Mouse (Mus musculus): ENCODE data around the gene Pcolce2. TPM values are rescaled to one million over a fixed set of nuclear protein-coding genes. Genes with fewer than 3 reads are reported as not detected.

The Pcolce2 gene
- total RNA-seq, 1 experiment = 27.0 TPM

DNA sequence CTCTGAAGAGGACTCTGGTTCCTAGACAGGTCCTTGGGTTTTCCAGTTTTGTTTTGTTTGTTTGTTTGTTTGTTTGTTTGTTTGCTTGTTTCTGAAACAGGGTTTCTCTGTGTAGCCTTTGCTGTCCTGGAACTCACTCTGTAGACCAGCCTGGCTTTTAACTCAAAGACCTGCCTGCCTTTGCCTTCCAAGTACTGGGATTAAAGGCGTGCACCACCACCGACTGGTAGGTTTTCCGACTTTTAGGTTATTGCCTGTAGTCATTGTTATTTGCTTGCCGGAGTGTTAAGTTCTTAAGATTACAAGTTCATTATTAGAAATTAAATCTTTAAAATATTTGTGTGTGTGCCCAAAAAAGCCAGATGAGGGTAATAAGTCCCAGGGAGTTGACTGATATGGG, 1.0 kb upstream of the Pcolce2 start:
- in situ Hi-C loops (cut with MboI; ENCODE audit: low sequenced_read_pairs in 2 of 2, unreplicated experiment in 2 of 2) = no loop called here
- Histone ChIP-seq H3K27ac (ENCODE audit: insufficient read depth, low read depth, low read length, poor library complexity, severe bottlenecking) (no peak overlapping the region), H3K9me3 (ENCODE audit: control insufficient read depth, insufficient read depth, low read depth, low read length) (no peaks in the 10 kb centered on the region), H3K4me1 (ENCODE audit: control insufficient read depth in 2 of 2, insufficient read depth in 2 of 2, low read length in 2 of 2, poor library complexity in 1 of 2) (peaks cover 2 to 4% of the 10 kb centered on the region in 2 experiments; a peak in 2 of 4 replicates), H3K9ac (ENCODE audit: insufficient read depth, low read depth, low read length, poor library complexity, severe bottlenecking) (no peak overlapping the region), H3K36me3 (ENCODE audit: control insufficient read depth, insufficient read depth, low read length, poor library complexity, severe bottlenecking) (no peaks in the 10 kb centered on the region), H3K4me3 (ENCODE audit: insufficient read depth in 1 of 2, low read depth in 1 of 2, low read length in 2 of 2, poor library complexity in 1 of 2, severe bottlenecking in 1 of 2) (no peak overlapping the region)
- DNase-seq (ENCODE audit: low read depth, low spot score) = no peak
- no peak for TF ChIP-seq ZC3H11A (IDR thresholded peaks at IDR 0.05; ENCODE audit: borderline replicate concordance, low read depth, low read length)
- TF ChIP-seq MAFK (IDR thresholded peaks at IDR 0.05; ENCODE audit: insufficient read depth, low read depth, low read length) = no peak
- no peak for TF ChIP-seq ZNF384 (IDR thresholded peaks at IDR 0.05; ENCODE audit: low read depth, low read length)
- no peak for TF ChIP-seq CHD2 (IDR thresholded peaks at IDR 0.05; ENCODE audit: low read depth, low read length)
- no peak for TF ChIP-seq HCFC1 (IDR thresholded peaks at IDR 0.05; ENCODE audit: borderline replicate concordance, insufficient read depth, low read length)

GRCm38 (mm10) chr9:95639919-95640318, 2.5 kb downstream of the Pcolce2 start:
- Histone ChIP-seq H3K9me3 (ENCODE audit: control insufficient read depth, insufficient read depth, low read depth, low read length) (no peaks in the 10 kb centered on the region), H3K36me3 (ENCODE audit: control insufficient read depth, insufficient read depth, low read length, poor library complexity, severe bottlenecking) (no peaks in the 10 kb centered on the region), H3K9ac (ENCODE audit: insufficient read depth, low read depth, low read length, poor library complexity, severe bottlenecking) (no peak overlapping the region), H3K4me3 (ENCODE audit: insufficient read depth in 1 of 2, low read depth in 1 of 2, low read length in 2 of 2, poor library complexity in 1 of 2, severe bottlenecking in 1 of 2) (no peak overlapping the region), H3K27ac (ENCODE audit: insufficient read depth, low read depth, low read length, poor library complexity, severe bottlenecking) (no peak overlapping the region), H3K4me1 (ENCODE audit: control insufficient read depth in 2 of 2, insufficient read depth in 2 of 2, low read length in 2 of 2, poor library complexity in 1 of 2) (peaks cover 2 to 4% of the 10 kb centered on the region in 2 experiments; a peak in 2 of 4 replicates)
- TF ChIP-seq HCFC1 (IDR thresholded peaks at IDR 0.05; ENCODE audit: borderline replicate concordance, insufficient read depth, low read length) (no peak), ZNF384 (IDR thresholded peaks at IDR 0.05; ENCODE audit: low read depth, low read length) (no peak), CHD2 (IDR thresholded peaks at IDR 0.05; ENCODE audit: low read depth, low read length) (no peak), ZC3H11A (IDR thresholded peaks at IDR 0.05; ENCODE audit: borderline replicate concordance, low read depth, low read length) (no peak), MAFK (IDR thresholded peaks at IDR 0.05; ENCODE audit: insufficient read depth, low read depth, low read length) (no peak)
- in situ Hi-C loops (cut with MboI; ENCODE audit: low sequenced_read_pairs in 2 of 2, unreplicated experiment in 2 of 2) = no loop called here
- DNase-seq (ENCODE audit: low read depth, low spot score) = no peak

- Histone ChIP-seq H3K9me3 (ENCODE audit: control insufficient read depth, insufficient read depth, low read depth, low read length) (no peaks in the 10 kb centered on the region), H3K4me1 (ENCODE audit: control insufficient read depth in 2 of 2, insufficient read depth in 2 of 2, low read length in 2 of 2, poor library complexity in 1 of 2) (no peaks in the 10 kb centered on the region), H3K9ac (ENCODE audit: insufficient read depth, low read depth, low read length, poor library complexity, severe bottlenecking) (no peak overlapping the region), H3K27ac (ENCODE audit: insufficient read depth, low read depth, low read length, poor library complexity, severe bottlenecking) (no peak overlapping the region), H3K36me3 (ENCODE audit: control insufficient read depth, insufficient read depth, low read length, poor library complexity, severe bottlenecking) (no peaks in the 10 kb centered on the region), H3K4me3 (ENCODE audit: insufficient read depth in 1 of 2, low read depth in 1 of 2, low read length in 2 of 2, poor library complexity in 1 of 2, severe bottlenecking in 1 of 2) (no peak overlapping the region)
- DNase-seq (ENCODE audit: low read depth, low spot score) = no peak
- in situ Hi-C loops (cut with MboI; ENCODE audit: low sequenced_read_pairs in 2 of 2, unreplicated experiment in 2 of 2) = no loop called here
- TF ChIP-seq HCFC1 (IDR thresholded peaks at IDR 0.05; ENCODE audit: borderline replicate concordance, insufficient read depth, low read length) (no peak), CHD2 (IDR thresholded peaks at IDR 0.05; ENCODE audit: low read depth, low read length) (no peak), MAFK (IDR thresholded peaks at IDR 0.05; ENCODE audit: insufficient read depth, low read depth, low read length) (no peak), ZNF384 (IDR thresholded peaks at IDR 0.05; ENCODE audit: low read depth, low read length) (no peak), ZC3H11A (IDR thresholded peaks at IDR 0.05; ENCODE audit: borderline replicate concordance, low read depth, low read length) (no peak)
These were observed 8.5 kb downstream of the Pcolce2 start for GRCm38 (mm10) chr9:95645926-95646325.

DNA sequence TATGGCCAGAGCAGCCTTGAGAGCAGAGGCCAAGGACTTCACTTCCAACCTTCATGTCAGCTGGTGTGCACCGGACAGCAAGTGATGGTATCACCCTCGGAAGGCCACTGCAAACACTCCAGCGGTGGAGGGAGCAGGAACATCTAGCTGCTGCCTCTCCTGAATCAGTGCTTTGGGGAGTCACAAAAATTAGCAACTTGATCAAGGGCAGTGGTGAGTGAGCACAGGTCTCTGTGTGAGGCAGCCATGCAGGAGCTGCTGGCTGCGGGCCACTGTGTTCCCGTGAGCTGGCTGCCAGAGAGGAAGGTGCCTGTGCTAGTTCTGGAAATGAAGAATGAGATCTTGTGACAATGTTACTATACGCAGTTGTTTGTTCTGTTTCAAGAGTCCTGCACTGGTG, 16.0 kb downstream of the Pcolce2 start:
- Histone ChIP-seq H3K9me3 (ENCODE audit: control insufficient read depth, insufficient read depth, low read depth, low read length) (no peaks in the 10 kb centered on the region), H3K27ac (ENCODE audit: insufficient read depth, low read depth, low read length, poor library complexity, severe bottlenecking) (no peak overlapping the region), H3K4me3 (ENCODE audit: insufficient read depth in 1 of 2, low read depth in 1 of 2, low read length in 2 of 2, poor library complexity in 1 of 2, severe bottlenecking in 1 of 2) (no peak overlapping the region), H3K9ac (ENCODE audit: insufficient read depth, low read depth, low read length, poor library complexity, severe bottlenecking) (no peak overlapping the region; the same call in 1 of the 2 replicates), H3K4me1 (ENCODE audit: control insufficient read depth in 2 of 2, insufficient read depth in 2 of 2, low read length in 2 of 2, poor library complexity in 1 of 2) (peaks cover 0 to 2% of the 10 kb centered on the region in 2 experiments; a peak in 1 of 4 replicates), H3K36me3 (ENCODE audit: control insufficient read depth, insufficient read depth, low read length, poor library complexity, severe bottlenecking) (no peaks in the 10 kb centered on the region)
- TF ChIP-seq CHD2 (IDR thresholded peaks at IDR 0.05; ENCODE audit: low read depth, low read length) (no peak), ZC3H11A (IDR thresholded peaks at IDR 0.05; ENCODE audit: borderline replicate concordance, low read depth, low read length) (no peak), ZNF384 (IDR thresholded peaks at IDR 0.05; ENCODE audit: low read depth, low read length) (no peak), HCFC1 (IDR thresholded peaks at IDR 0.05; ENCODE audit: borderline replicate concordance, insufficient read depth, low read length) (no peak), MAFK (IDR thresholded peaks at IDR 0.05; ENCODE audit: insufficient read depth, low read depth, low read length) (no peak)
- in situ Hi-C loops (cut with MboI; ENCODE audit: low sequenced_read_pairs in 2 of 2, unreplicated experiment in 2 of 2) = no loop called here
- DNase-seq (ENCODE audit: low read depth, low spot score) = no peak

- in situ Hi-C loops (cut with MboI; ENCODE audit: low sequenced_read_pairs in 2 of 2, unreplicated experiment in 2 of 2) = no loop called here
- H3K27ac ChIP-seq (ENCODE audit: insufficient read depth, low read depth, low read length, poor library complexity, severe bottlenecking) = no peak overlapping the region
- DNase-seq (ENCODE audit: low read depth, low spot score) = no peak
- H3K4me3 ChIP-seq (ENCODE audit: insufficient read depth in 1 of 2, low read depth in 1 of 2, low read length in 2 of 2, poor library complexity in 1 of 2, severe bottlenecking in 1 of 2) = no peak overlapping the region
- TF ChIP-seq CHD2 (IDR thresholded peaks at IDR 0.05; ENCODE audit: low read depth, low read length) = no peak
- TF ChIP-seq ZC3H11A (IDR thresholded peaks at IDR 0.05; ENCODE audit: borderline replicate concordance, low read depth, low read length) = no peak
- TF ChIP-seq HCFC1 (IDR thresholded peaks at IDR 0.05; ENCODE audit: borderline replicate concordance, insufficient read depth, low read length) = no peak
- H3K9ac ChIP-seq (ENCODE audit: insufficient read depth, low read depth, low read length, poor library complexity, severe bottlenecking) = no peak overlapping the region
- H3K36me3 ChIP-seq (ENCODE audit: control insufficient read depth, insufficient read depth, low read length, poor library complexity, severe bottlenecking) = no peaks in the 10 kb centered on the region
- H3K4me1 ChIP-seq (ENCODE audit: control insufficient read depth in 2 of 2, insufficient read depth in 2 of 2, low read length in 2 of 2, poor library complexity in 1 of 2) = peaks cover 0 to 2% of the 10 kb centered on the region in 2 experiments; a peak in 1 of 4 replicates
- no peaks in the 10 kb centered on the region for H3K9me3 ChIP-seq (ENCODE audit: control insufficient read depth, insufficient read depth, low read depth, low read length)
These were observed 17.0 kb downstream of the Pcolce2 start for GRCm38 (mm10) chr9:95654356-95654755.

Data from ES-E14 (cell line).